In the genomic region with DNA sequence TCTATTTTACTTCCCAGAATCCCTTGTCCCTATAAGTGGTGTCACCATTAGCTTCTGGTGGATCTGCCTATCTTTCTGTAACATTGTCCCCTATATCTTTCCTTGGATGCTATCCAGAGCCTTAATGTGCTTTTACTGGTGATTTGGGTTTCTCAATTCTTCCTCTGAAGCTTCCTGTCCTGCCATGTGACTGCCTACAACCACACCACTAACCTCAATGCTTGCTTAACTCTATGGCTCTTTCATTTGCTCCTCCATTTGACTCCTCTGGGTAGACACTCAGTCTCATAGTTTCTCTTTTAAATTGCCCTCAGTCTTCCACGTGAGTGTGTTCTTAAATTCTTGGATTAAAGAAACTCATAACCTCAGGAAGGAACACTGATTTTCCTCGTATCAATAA, we compare ENCODE assay signal across 15 mouse cellular contexts.
"Had no signal": no experiment of that assay in that cellular context is flagged by ENCODE, and none has a peak within 500 bp of the region (broad histone marks: within the 10 kb centered on the region; RNA-seq: fewer than 3 reads in every experiment).

No protein-coding gene starts in this region.

- H3K9me3 ChIP-seq: lung, embryonic 15.5 days; stomach, embryonic 15.5 days had no signal

- H3K9ac ChIP-seq: limb, embryonic 13.5 days; liver, embryonic 14.5 days; lung, embryonic 15.5 days; midbrain, embryonic 12.5 days; stomach, embryonic 15.5 days had no signal

- H3K4me1 ChIP-seq: limb, embryonic 13.5 days; lung, embryonic 15.5 days; midbrain, embryonic 12.5 days; stomach, embryonic 15.5 days had no signal

- H3K4me3 ChIP-seq: layer of hippocampus, adult 2 months; limb, embryonic 13.5 days; lung, embryonic 15.5 days; midbrain, embryonic 12.5 days; stomach, embryonic 15.5 days had no signal

- H3K36me3 ChIP-seq: limb, embryonic 13.5 days; lung, embryonic 15.5 days; midbrain, embryonic 12.5 days; stomach, embryonic 15.5 days had no signal

- ATAC-seq: intestine, postnatal 0 days; midbrain, embryonic 16.5 days had no signal

- DNase-seq: kidney, adult 8-10 months; kidney, postnatal 10 days; kidney, postnatal 4 days; left cerebral cortex, postnatal 4 days; right cerebral cortex, postnatal 14 days; thymus, adult 2 months; thymus, postnatal 25 days had no signal

- H3K27ac ChIP-seq: layer of hippocampus, adult 2 months; limb, embryonic 13.5 days; liver, embryonic 14.5 days; lung, embryonic 15.5 days; midbrain, embryonic 12.5 days; stomach, embryonic 15.5 days had no signal

- H3K4me2 ChIP-seq: limb, embryonic 13.5 days; lung, embryonic 15.5 days; midbrain, embryonic 12.5 days; stomach, embryonic 15.5 days had no signal

- H3K27me3 ChIP-seq: limb, embryonic 13.5 days; lung, embryonic 15.5 days; midbrain, embryonic 12.5 days; stomach, embryonic 15.5 days had no signal
